ENCODE assay signal across 24 mouse cellular contexts in genomic region chr6:64797600-64797999, GRCm38 (mm10).
DNase-seq lines count a peak whose midpoint lies in the region; ATAC-seq lines count a peak whose summit lies in the region.
"Had no signal": no experiment of that assay in that cellular context is flagged by ENCODE, and none has a peak within 500 bp of the region (broad histone marks: within the 10 kb centered on the region; RNA-seq: fewer than 3 reads in every experiment).

No protein-coding gene starts in this region.

- H3K9me3 ChIP-seq in hindbrain, embryonic 16.5 days (ENCODE audit: control insufficient read depth, low read length) = no peaks in the 10 kb centered on the region
- no peaks in the 10 kb centered on the region for H3K9me3 ChIP-seq in hindbrain, embryonic 13.5 days
- H3K9me3 ChIP-seq in neural tube, embryonic 11.5 days (ENCODE audit: control insufficient read depth, low read length) = no peaks in the 10 kb centered on the region
- no peaks in the 10 kb centered on the region for H3K9me3 ChIP-seq in neural tube, embryonic 15.5 days (replicated peaks)
- no peaks in the 10 kb centered on the region for H3K9me3 ChIP-seq in midbrain, embryonic 14.5 days (ENCODE audit: control insufficient read depth, low read length)
- H3K9me3 ChIP-seq: embryonic facial prominence, embryonic 13.5 days; embryonic facial prominence, embryonic 15.5 days; forebrain, embryonic 10.5 days; forebrain, embryonic 12.5 days had no signal

- peaks cover 4% of the 10 kb centered on the region for H3K4me1 ChIP-seq in hindbrain, embryonic 16.5 days (ENCODE audit: control insufficient read depth, insufficient read depth, low read depth, low read length)
- peaks cover 5% of the 10 kb centered on the region for H3K4me1 ChIP-seq in hindbrain, embryonic 13.5 days (replicated peaks)
- 0 out of 2 replicates have a peak, but pooled peaks cover 3% of the 10 kb centered on the region for H3K4me1 ChIP-seq in neural tube, embryonic 11.5 days (ENCODE audit: control insufficient read depth, insufficient read depth, low read length)
- H3K4me1 ChIP-seq in neural tube, embryonic 15.5 days = no peaks in the 10 kb centered on the region
- H3K4me1 ChIP-seq in midbrain, embryonic 14.5 days (ENCODE audit: control insufficient read depth, insufficient read depth, low read length) = peaks cover 3% of the 10 kb centered on the region; the same call in 1 of the 2 replicates
- H3K4me1 ChIP-seq: embryonic facial prominence, embryonic 15.5 days had no signal

- no peak overlapping the region for H3K4me3 ChIP-seq in hindbrain, embryonic 16.5 days (ENCODE audit: low read length)
- no peak overlapping the region for H3K4me3 ChIP-seq in hindbrain, embryonic 13.5 days
- H3K4me3 ChIP-seq in neural tube, embryonic 11.5 days (ENCODE audit: low read depth, low read length) = no peak overlapping the region
- no peak overlapping the region for H3K4me3 ChIP-seq in neural tube, embryonic 15.5 days (replicated peaks)
- no peak overlapping the region for H3K4me3 ChIP-seq in midbrain, embryonic 14.5 days (replicated peaks; ENCODE audit: low read depth, low read length)
- H3K4me3 ChIP-seq: embryonic facial prominence, embryonic 13.5 days; embryonic facial prominence, embryonic 15.5 days; erythroblast, embryonic 14.5 days; forebrain, embryonic 10.5 days; forebrain, embryonic 12.5 days had no signal

- no peak for DNase-seq in neural tube, embryonic 11.5 days (ENCODE audit: low spot score)
- peak; percentile 21 for DNase-seq in embryo, embryonic 10.5 days (ENCODE audit: low spot score)
- DNase-seq in embryo, embryonic 11 days = peak; percentile 30
- DNase-seq in spleen, postnatal 14 days (ENCODE audit: low spot score in 2 of 2) = no peak
- no peak for DNase-seq in midbrain, embryonic 14.5 days
- DNase-seq: adrenal gland, adult 2 months; adrenal gland, postnatal 10 days; adrenal gland, postnatal 25 days; cerebellum, adult 11 months; cerebellum, adult 18-20 months; cerebellum, adult 8-10 months; cerebellum, adult 9-11 months; cerebellum, postnatal 14 days; cerebellum, postnatal 36 days had no signal

- 34% methylated on average over 3 of the region's 3 CpGs for WGBS in hindbrain, embryonic 16.5 days
- WGBS in hindbrain, embryonic 13.5 days = 34% methylated on average over 3 of the region's 3 CpGs
- 34% methylated on average over 3 of the region's 3 CpGs for WGBS in neural tube, embryonic 11.5 days
- WGBS in neural tube, embryonic 15.5 days = 12% methylated on average over 3 of the region's 3 CpGs
- 42% methylated on average over 3 of the region's 3 CpGs for WGBS in midbrain, embryonic 14.5 days

- peak; percentile 52; the same call in 1 of the 2 replicates for ATAC-seq in hindbrain, embryonic 16.5 days
- no peak for ATAC-seq in hindbrain, embryonic 13.5 days (ENCODE audit: low FRiP score)
- peak; percentile 76 for ATAC-seq in neural tube, embryonic 11.5 days (ENCODE audit: insufficient read depth, low FRiP score, low TSS enrichment)
- ATAC-seq in neural tube, embryonic 15.5 days (ENCODE audit: low FRiP score) = no peak
- ATAC-seq in midbrain, embryonic 14.5 days (ENCODE audit: low FRiP score, low TSS enrichment) = no peak
- ATAC-seq: forebrain, embryonic 14.5 days; forebrain, embryonic 16.5 days had no signal

- H3K27me3 ChIP-seq in hindbrain, embryonic 16.5 days (replicated peaks; ENCODE audit: control insufficient read depth, insufficient read depth, low read length) = no peaks in the 10 kb centered on the region
- peaks cover 7% of the 10 kb centered on the region; the same call in 1 of the 2 replicates for H3K27me3 ChIP-seq in hindbrain, embryonic 13.5 days
- H3K27me3 ChIP-seq in neural tube, embryonic 11.5 days (ENCODE audit: control insufficient read depth, insufficient read depth, low read length) = no peaks in the 10 kb centered on the region
- peaks cover 4% of the 10 kb centered on the region; the same call in 1 of the 2 replicates for H3K27me3 ChIP-seq in neural tube, embryonic 15.5 days (replicated peaks)
- H3K27me3 ChIP-seq in midbrain, embryonic 14.5 days (ENCODE audit: control insufficient read depth, insufficient read depth, low read length) = no peaks in the 10 kb centered on the region; the same call in 1 of the 2 replicates
- H3K27me3 ChIP-seq: forebrain, embryonic 12.5 days had no signal

- H3K9ac ChIP-seq in hindbrain, embryonic 16.5 days (ENCODE audit: low read depth, low read length) = no peak overlapping the region
- no peak overlapping the region for H3K9ac ChIP-seq in hindbrain, embryonic 13.5 days
- no peak overlapping the region for H3K9ac ChIP-seq in neural tube, embryonic 11.5 days (ENCODE audit: low read length)
- H3K9ac ChIP-seq in neural tube, embryonic 15.5 days (replicated peaks) = no peak overlapping the region
- H3K9ac ChIP-seq in midbrain, embryonic 14.5 days (replicated peaks; ENCODE audit: low read length) = no peak overlapping the region
- H3K9ac ChIP-seq: embryonic facial prominence, embryonic 13.5 days; embryonic facial prominence, embryonic 15.5 days; forebrain, embryonic 12.5 days had no signal

- no peak overlapping the region for H3K4me2 ChIP-seq in hindbrain, embryonic 16.5 days (ENCODE audit: low read length)
- H3K4me2 ChIP-seq in hindbrain, embryonic 13.5 days = no peak overlapping the region
- no peak overlapping the region for H3K4me2 ChIP-seq in neural tube, embryonic 11.5 days (ENCODE audit: low read depth)
- H3K4me2 ChIP-seq in neural tube, embryonic 15.5 days = no peak overlapping the region
- H3K4me2 ChIP-seq in midbrain, embryonic 14.5 days (ENCODE audit: low read length) = no peak overlapping the region
- H3K4me2 ChIP-seq: embryonic facial prominence, embryonic 13.5 days; embryonic facial prominence, embryonic 15.5 days; forebrain, embryonic 12.5 days had no signal

- H3K27ac ChIP-seq in hindbrain, embryonic 16.5 days (ENCODE audit: low read depth, low read length) = no peak overlapping the region
- no peak overlapping the region for H3K27ac ChIP-seq in hindbrain, embryonic 13.5 days
- no peak overlapping the region for H3K27ac ChIP-seq in neural tube, embryonic 11.5 days (ENCODE audit: low read depth, low read length)
- H3K27ac ChIP-seq in neural tube, embryonic 15.5 days (replicated peaks) = no peak overlapping the region
- H3K27ac ChIP-seq in midbrain, embryonic 14.5 days (replicated peaks; ENCODE audit: low read depth, low read length) = no peak overlapping the region
- H3K27ac ChIP-seq: embryonic facial prominence, embryonic 13.5 days; embryonic facial prominence, embryonic 15.5 days; forebrain, embryonic 10.5 days; forebrain, embryonic 12.5 days had no signal

- H3K36me3 ChIP-seq in hindbrain, embryonic 16.5 days (ENCODE audit: control insufficient read depth, insufficient read depth, low read length) = no peaks in the 10 kb centered on the region
- no peaks in the 10 kb centered on the region for H3K36me3 ChIP-seq in hindbrain, embryonic 13.5 days
- H3K36me3 ChIP-seq in neural tube, embryonic 11.5 days (ENCODE audit: control insufficient read depth, insufficient read depth, low read length) = no peaks in the 10 kb centered on the region
- H3K36me3 ChIP-seq in neural tube, embryonic 15.5 days = no peaks in the 10 kb centered on the region
- H3K36me3 ChIP-seq in midbrain, embryonic 14.5 days (ENCODE audit: control insufficient read depth, insufficient read depth, low read length) = no peaks in the 10 kb centered on the region
- H3K36me3 ChIP-seq: embryonic facial prominence, embryonic 13.5 days; embryonic facial prominence, embryonic 15.5 days; forebrain, embryonic 10.5 days; forebrain, embryonic 12.5 days had no signal

Comparison
In these comparisons a context has a peak if more than half of its experiments do, and no peak if none do; other contexts are left out.
1. ATAC-seq: peak in hindbrain, embryonic 16.5 days (single experiment) and neural tube, embryonic 11.5 days (single experiment); none in hindbrain, embryonic 13.5 days (single experiment), neural tube, embryonic 15.5 days (single experiment) and midbrain, embryonic 14.5 days (single experiment).
2. DNase-seq: peak in embryo, embryonic 10.5 days (single experiment) and embryo, embryonic 11 days (single experiment); none in neural tube, embryonic 11.5 days (single experiment), spleen, postnatal 14 days (0 of 2) and midbrain, embryonic 14.5 days (single experiment).